Mouse (Mus musculus): ENCODE data around the gene Rfwd3.
"Not testable (repeated sequence)": the region's sequence is repeated elsewhere in the genome, so short reads cannot be mapped to it uniquely, and the experiment has no call there.

Gene Rfwd3

GRCm38 (mm10) chr8:111299821-111300568 is at the start of gene Rfwd3:
Gene Rfwd3 (minus strand): TSS chr8:111300222.
- peak; percentile 96 for DNase-seq (ENCODE audit: inconsistent ontology term)

- peak; percentile 57 for DNase-seq (ENCODE audit: inconsistent ontology term)
Observed at GRCm38 (mm10) chr8:111343225-111343624, 43.2 kb upstream of the Rfwd3 start.

GRCm38 (mm10) chr8:111340186-111340585 is 40.2 kb upstream of the Rfwd3 start:
- no peak for DNase-seq (ENCODE audit: inconsistent ontology term)

- DNase-seq (ENCODE audit: inconsistent ontology term), result no peak
Observed at GRCm38 (mm10) chr8:111338370-111339208, 38.6 kb upstream of the Rfwd3 start.

GRCm38 (mm10) chr8:111337890-111338347 is 37.9 kb upstream of the Rfwd3 start, which contains the start of gene Mlkl:
Gene Mlkl (minus strand): TSS chr8:111338177.
- DNase-seq (ENCODE audit: inconsistent ontology term), result peak; percentile 78

- DNase-seq (ENCODE audit: inconsistent ontology term), result no peak
Observed at GRCm38 (mm10) chr8:111337311-111337889, 37.4 kb upstream of the Rfwd3 start.

- no peak for DNase-seq (ENCODE audit: inconsistent ontology term)
Observed at GRCm38 (mm10) chr8:111336692-111337091, 36.7 kb upstream of the Rfwd3 start.

GRCm38 (mm10) chr8:111325222-111325790 is 25.3 kb upstream of the Rfwd3 start:
- DNase-seq (ENCODE audit: inconsistent ontology term), result no peak

- DNase-seq (ENCODE audit: inconsistent ontology term), result no peak
Observed at GRCm38 (mm10) chr8:111314729-111315128, 14.7 kb upstream of the Rfwd3 start.

GRCm38 (mm10) chr8:111313961-111314360 is 13.9 kb upstream of the Rfwd3 start:
- not testable (repeated sequence) for DNase-seq (ENCODE audit: inconsistent ontology term)

GRCm38 (mm10) chr8:111312758-111313162 is 12.7 kb upstream of the Rfwd3 start:
- DNase-seq (ENCODE audit: inconsistent ontology term), result no peak

- not testable (repeated sequence) for DNase-seq (ENCODE audit: inconsistent ontology term)
Observed at GRCm38 (mm10) chr8:111310006-111310405, 10.0 kb upstream of the Rfwd3 start.

- peak; percentile 4 for DNase-seq (ENCODE audit: inconsistent ontology term)
Observed at GRCm38 (mm10) chr8:111305031-111305730, 5.2 kb upstream of the Rfwd3 start.

GRCm38 (mm10) chr8:111304359-111304758 is 4.3 kb upstream of the Rfwd3 start:
- no peak for DNase-seq (ENCODE audit: inconsistent ontology term)

GRCm38 (mm10) chr8:111303076-111303803 is 3.2 kb upstream of the Rfwd3 start:
- DNase-seq (ENCODE audit: inconsistent ontology term), result not testable (repeated sequence)

GRCm38 (mm10) chr8:111300597-111301546 is 850 bp upstream of the Rfwd3 start:
- DNase-seq (ENCODE audit: inconsistent ontology term), result no peak

- DNase-seq (ENCODE audit: inconsistent ontology term), result peak; percentile 47
Observed at GRCm38 (mm10) chr8:111299363-111299820, 630 bp downstream of the Rfwd3 start.

GRCm38 (mm10) chr8:111298011-111298410 is 2.0 kb downstream of the Rfwd3 start:
- DNase-seq (ENCODE audit: inconsistent ontology term), result no peak

- no peak for DNase-seq (ENCODE audit: inconsistent ontology term)
Observed at GRCm38 (mm10) chr8:111291733-111292132, 8.3 kb downstream of the Rfwd3 start.

Data from Muller cell, postnatal 12 days (primary cell).